Mouse (Mus musculus): Measurements from ENCODE around the gene Pdzrn3. TPM values are rescaled to one million over a fixed set of nuclear protein-coding genes. Genes with fewer than 3 reads are reported as not detected.

Pdzrn3 gene
- total and polyA plus RNA-seq, 2 experiments from 2014 or later = 11.2 to 35.3 TPM

DNA sequence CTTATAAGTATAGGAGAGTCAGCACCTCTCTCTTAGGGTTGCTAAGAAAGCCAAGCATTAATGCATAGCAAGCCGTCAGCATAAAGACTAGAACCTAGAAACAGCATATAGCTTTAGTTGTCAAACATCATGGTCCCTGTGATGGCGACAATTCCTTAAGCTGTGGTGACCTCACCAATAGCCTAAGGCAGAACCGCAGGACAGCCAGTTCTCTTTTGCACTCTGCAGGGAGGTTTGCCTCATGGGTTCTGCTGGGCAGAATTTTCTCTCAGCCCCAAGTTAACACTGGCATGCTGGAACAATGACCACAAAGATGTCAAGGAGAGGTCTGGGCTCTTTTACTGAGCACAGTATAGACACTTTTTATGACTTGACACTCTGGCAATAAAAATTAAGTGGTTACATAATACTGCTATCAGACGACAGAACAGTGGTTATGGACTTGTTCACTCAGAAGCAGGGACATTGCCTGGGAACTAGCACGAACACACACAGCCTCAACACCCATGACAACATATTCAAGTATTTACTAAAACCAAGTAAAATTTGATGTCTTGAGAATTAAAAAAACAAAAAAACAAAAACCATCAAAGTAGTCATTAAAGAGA, 90.0 kb downstream of the Pdzrn3 start:
- WGBS = 89% methylated on average over 5 of the region's 5 CpGs
- DNase-seq (ENCODE audit: low spot score) (no peak), ATAC-seq (no peak)
- TF ChIP-seq CTCF (IDR thresholded peaks at IDR 0.05; ENCODE audit: low read depth) = no peak
- Histone ChIP-seq H3K27ac (no peak overlapping the region), H3K27me3 (ENCODE audit: insufficient read depth, low read length) (no peaks in the 10 kb centered on the region), H3K36me3 (ENCODE audit: insufficient read depth, low read length) (no peaks in the 10 kb centered on the region), H3K4me3 (ENCODE audit: low read length) (no peak overlapping the region), H3K4me2 (ENCODE audit: low read depth, low read length) (no peak overlapping the region), H3K9me3 (ENCODE audit: low read length) (no peaks in the 10 kb centered on the region), H3K4me1 (ENCODE audit: insufficient read depth, low read length) (no peaks in the 10 kb centered on the region), H3K9ac (replicated peaks; ENCODE audit: low read length) (no peak overlapping the region)

- H3K9me3 ChIP-seq (ENCODE audit: low read length) = no peaks in the 10 kb centered on the region
- ATAC-seq (no peak), DNase-seq (ENCODE audit: low spot score) (no peak)
- no peaks in the 10 kb centered on the region for H3K27me3 ChIP-seq (ENCODE audit: insufficient read depth, low read length)
- TF ChIP-seq CTCF (IDR thresholded peaks at IDR 0.05; ENCODE audit: low read depth) = no peak
- no peak overlapping the region for H3K4me3 ChIP-seq (ENCODE audit: low read length)
- H3K4me1 ChIP-seq (ENCODE audit: insufficient read depth, low read length) = no peaks in the 10 kb centered on the region
- H3K36me3 ChIP-seq (ENCODE audit: insufficient read depth, low read length) = no peaks in the 10 kb centered on the region
- 95% methylated on average over 2 of the region's 2 CpGs for WGBS
- H3K9ac ChIP-seq (replicated peaks; ENCODE audit: low read length) = no peak overlapping the region
- no peak overlapping the region for H3K4me2 ChIP-seq (ENCODE audit: low read depth, low read length)
- H3K27ac ChIP-seq = no peak overlapping the region
These were observed 90.6 kb downstream of the Pdzrn3 start for GRCm38 (mm10) chr6:101287077-101287476.

DNA sequence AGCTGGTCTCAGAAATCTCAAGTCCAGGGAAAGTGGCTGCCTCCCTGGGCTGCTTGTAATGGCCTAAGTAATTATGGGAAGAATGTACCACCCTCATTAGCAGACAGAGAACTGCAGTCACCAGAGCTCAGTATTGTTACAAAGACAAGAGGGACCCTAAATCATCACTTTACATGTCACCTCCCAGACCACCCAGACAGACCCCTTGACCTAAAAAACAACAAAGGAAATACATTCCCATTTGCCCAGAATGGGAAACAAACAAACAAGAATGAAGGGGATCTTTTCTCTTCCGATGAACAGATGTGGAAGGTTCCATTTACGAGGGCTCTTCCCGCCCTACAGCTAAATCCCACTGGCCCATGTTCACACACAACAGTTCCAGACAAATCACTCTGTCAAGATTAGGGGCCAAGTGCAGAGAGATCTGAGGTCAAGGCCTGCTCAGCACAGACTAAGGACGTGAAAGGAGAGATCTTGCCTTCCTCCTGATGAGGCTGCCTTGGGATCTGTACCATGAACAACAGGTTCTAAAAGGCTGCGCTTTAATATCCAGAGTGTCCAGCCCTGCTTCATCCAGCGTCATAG, 93.2 kb downstream of the Pdzrn3 start:
- 64% methylated on average over 6 of the region's 6 CpGs for WGBS
- Histone ChIP-seq H3K36me3 (ENCODE audit: insufficient read depth, low read length) (no peaks in the 10 kb centered on the region), H3K27me3 (ENCODE audit: insufficient read depth, low read length) (no peaks in the 10 kb centered on the region), H3K9ac (replicated peaks; ENCODE audit: low read length) (no peak overlapping the region), H3K4me3 (ENCODE audit: low read length) (no peak overlapping the region), H3K4me1 (ENCODE audit: insufficient read depth, low read length) (no peaks in the 10 kb centered on the region; the same call in 1 of the 2 replicates), H3K4me2 (ENCODE audit: low read depth, low read length) (no peak overlapping the region), H3K27ac (no peak overlapping the region), H3K9me3 (ENCODE audit: low read length) (no peaks in the 10 kb centered on the region)
- ATAC-seq = no peak
- no peak for TF ChIP-seq CTCF (IDR thresholded peaks at IDR 0.05; ENCODE audit: low read depth)
- DNase-seq (ENCODE audit: low spot score) = no peak

DNA sequence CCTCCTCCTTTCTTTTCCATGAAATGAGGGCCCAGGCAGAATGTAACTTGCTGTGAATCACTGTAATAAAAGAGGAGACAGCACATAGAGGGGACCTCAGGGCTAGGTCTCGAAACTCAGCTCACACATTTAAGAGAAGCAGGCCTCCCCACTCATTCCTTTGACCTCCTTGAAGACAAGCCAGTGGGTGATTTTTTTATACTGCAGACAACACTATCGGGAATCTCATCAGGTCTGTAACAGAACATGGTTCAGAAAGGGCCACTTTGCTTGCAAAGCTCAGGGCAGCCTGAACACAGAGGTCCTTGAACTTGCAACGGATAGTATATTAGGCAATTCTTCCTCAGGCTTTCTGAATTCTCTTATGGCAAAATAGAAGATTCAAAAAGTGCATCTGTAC, 93.8 kb downstream of the Pdzrn3 start:
- H3K4me3 ChIP-seq (ENCODE audit: low read length) = no peak overlapping the region
- H3K4me1 ChIP-seq (ENCODE audit: insufficient read depth, low read length) = no peaks in the 10 kb centered on the region; the same call in 1 of the 2 replicates
- no peaks in the 10 kb centered on the region for H3K27me3 ChIP-seq (ENCODE audit: insufficient read depth, low read length)
- no peak overlapping the region for H3K4me2 ChIP-seq (ENCODE audit: low read depth, low read length)
- H3K27ac ChIP-seq = no peak overlapping the region
- TF ChIP-seq CTCF (IDR thresholded peaks at IDR 0.05; ENCODE audit: low read depth) = no peak
- ATAC-seq (no peak), DNase-seq (ENCODE audit: low spot score) (no peak)
- no peak overlapping the region for H3K9ac ChIP-seq (replicated peaks; ENCODE audit: low read length)
- WGBS = 71% methylated on average over 3 of the region's 3 CpGs
- no peaks in the 10 kb centered on the region for H3K9me3 ChIP-seq (ENCODE audit: low read length)
- H3K36me3 ChIP-seq (ENCODE audit: insufficient read depth, low read length) = no peaks in the 10 kb centered on the region

DNA sequence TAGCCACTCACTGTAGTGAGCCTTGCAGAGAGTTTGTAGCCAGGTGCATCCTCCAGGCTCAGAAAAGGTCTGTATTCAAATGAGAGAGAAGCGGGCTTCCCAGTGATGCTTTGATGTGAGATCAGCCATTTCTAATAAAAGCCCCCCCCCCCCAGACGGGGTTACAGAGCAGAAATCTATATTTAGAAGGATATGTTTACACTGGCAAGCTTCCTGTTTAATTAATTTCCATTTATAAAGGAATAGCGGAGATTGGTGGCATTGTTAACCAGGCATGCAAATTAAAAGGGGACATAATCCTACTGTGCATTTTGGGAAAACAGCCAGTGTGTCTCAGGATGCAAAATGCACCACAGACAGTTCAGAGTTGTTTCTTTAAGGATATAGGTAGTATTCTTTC, 96.1 kb downstream of the Pdzrn3 start:
- peaks cover 4% of the 10 kb centered on the region; the same call in 1 of the 2 replicates for H3K4me1 ChIP-seq (ENCODE audit: insufficient read depth, low read length)
- H3K27me3 ChIP-seq (ENCODE audit: insufficient read depth, low read length) = no peaks in the 10 kb centered on the region
- WGBS = 20% methylated on average over 3 of the region's 3 CpGs
- no peak overlapping the region for H3K9ac ChIP-seq (replicated peaks; ENCODE audit: low read length)
- ATAC-seq = no peak
- H3K27ac ChIP-seq = no peak overlapping the region
- no peak overlapping the region for H3K4me2 ChIP-seq (ENCODE audit: low read depth, low read length)
- H3K4me3 ChIP-seq (ENCODE audit: low read length) = no peak overlapping the region
- DNase-seq (ENCODE audit: low spot score) = no peak
- H3K9me3 ChIP-seq (ENCODE audit: low read length) = no peaks in the 10 kb centered on the region
- no peaks in the 10 kb centered on the region for H3K36me3 ChIP-seq (ENCODE audit: insufficient read depth, low read length)
- no peak for TF ChIP-seq CTCF (IDR thresholded peaks at IDR 0.05; ENCODE audit: low read depth)

- WGBS = 12% methylated on average over 9 of the region's 9 CpGs
- TF ChIP-seq CTCF (IDR thresholded peaks at IDR 0.05; ENCODE audit: low read depth) = no peak
- Histone ChIP-seq H3K27ac (no peak overlapping the region), H3K4me3 (ENCODE audit: low read length) (no peak overlapping the region), H3K4me1 (ENCODE audit: insufficient read depth, low read length) (peaks cover 4% of the 10 kb centered on the region; the same call in 1 of the 2 replicates), H3K4me2 (ENCODE audit: low read depth, low read length) (peak overlapping the region; percentile 30), H3K9me3 (ENCODE audit: low read length) (no peaks in the 10 kb centered on the region), H3K27me3 (ENCODE audit: insufficient read depth, low read length) (no peaks in the 10 kb centered on the region), H3K36me3 (ENCODE audit: insufficient read depth, low read length) (no peaks in the 10 kb centered on the region), H3K9ac (replicated peaks; ENCODE audit: low read length) (no peak overlapping the region)
- DNase-seq (ENCODE audit: low spot score) = peak; percentile 54
- no peak for ATAC-seq
These were observed 96.9 kb downstream of the Pdzrn3 start for GRCm38 (mm10) chr6:101280811-101281218.

DNA sequence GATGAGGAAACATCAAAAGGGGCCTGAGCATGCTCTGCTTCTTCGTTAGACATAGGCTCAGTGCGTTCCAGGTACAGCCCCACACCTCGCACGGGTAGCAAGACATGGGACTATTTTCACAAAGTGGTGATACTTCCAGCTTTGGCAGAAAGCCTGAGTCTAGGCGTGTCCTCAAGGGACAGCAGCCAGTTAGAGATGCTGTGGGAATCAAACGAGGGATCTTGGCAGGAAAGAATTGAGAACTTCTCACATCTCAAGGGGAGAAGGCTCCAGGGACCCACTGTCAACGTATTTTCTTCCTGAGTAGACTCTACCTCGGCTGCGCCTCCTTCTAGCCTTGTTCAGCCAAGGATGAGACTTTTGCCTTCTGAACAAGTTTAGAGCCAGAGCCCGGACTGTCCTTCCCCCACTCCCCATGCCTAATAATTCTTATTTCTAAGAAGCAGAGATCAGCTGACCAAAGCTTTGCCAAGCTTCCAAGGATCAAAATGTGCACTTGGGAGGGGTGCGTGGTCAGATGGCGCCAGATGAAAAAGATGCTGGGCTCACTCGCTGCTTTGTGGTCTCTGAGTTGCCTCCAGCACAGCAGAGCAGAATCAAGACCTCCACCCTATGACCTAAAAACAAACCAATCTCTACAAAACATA, 99.3 kb downstream of the Pdzrn3 start:
- peaks cover 4% of the 10 kb centered on the region; the same call in 1 of the 2 replicates for H3K4me1 ChIP-seq (ENCODE audit: insufficient read depth, low read length)
- no peak overlapping the region; the same call in 1 of the 2 replicates for H3K27ac ChIP-seq
- no peaks in the 10 kb centered on the region for H3K27me3 ChIP-seq (ENCODE audit: insufficient read depth, low read length)
- H3K4me3 ChIP-seq (ENCODE audit: low read length) = no peak overlapping the region
- no peaks in the 10 kb centered on the region for H3K36me3 ChIP-seq (ENCODE audit: insufficient read depth, low read length)
- H3K9me3 ChIP-seq (ENCODE audit: low read length) = no peaks in the 10 kb centered on the region
- no peak for TF ChIP-seq CTCF (IDR thresholded peaks at IDR 0.05; ENCODE audit: low read depth)
- WGBS = 57% methylated on average over 13 of the region's 13 CpGs
- no peak overlapping the region for H3K4me2 ChIP-seq (ENCODE audit: low read depth, low read length)
- ATAC-seq (no peak), DNase-seq (ENCODE audit: low spot score) (peak; percentile 26)
- H3K9ac ChIP-seq (replicated peaks; ENCODE audit: low read length) = no peak overlapping the region

Measured in hindbrain, postnatal 0 days (tissue).